8 mouse cellular contexts compared by ENCODE assay signal in the genomic region with DNA sequence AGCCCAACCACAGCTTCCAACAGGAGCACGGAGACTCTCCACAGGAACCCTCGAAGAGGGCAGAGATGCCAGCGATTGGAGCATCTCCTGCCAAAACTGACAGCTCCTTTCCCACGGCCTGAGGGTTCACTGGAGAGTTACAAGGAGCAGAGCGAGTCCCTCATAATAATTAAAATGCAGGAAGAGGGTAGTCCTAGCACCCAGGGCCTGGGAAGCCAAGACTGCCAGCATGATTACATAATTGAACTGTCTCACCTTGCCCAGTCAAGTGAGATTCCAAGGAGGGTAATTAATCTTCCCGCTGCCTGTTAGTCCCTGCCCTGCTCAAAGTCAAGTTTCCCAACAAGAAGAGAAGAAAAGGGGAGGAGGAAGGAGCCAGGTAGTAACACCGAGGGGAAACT.
A peak's percentile ranks its signal among the peaks of the same experiment; 100 is the strongest.
DNase-seq lines count a peak whose midpoint lies in the region; ATAC-seq lines count a peak whose summit lies in the region.

No protein-coding gene starts in this region.

- no peaks in the 10 kb centered on the region for H3K9me3 ChIP-seq in neural tube, embryonic 13.5 days

- peaks cover 21% of the 10 kb centered on the region for H3K4me1 ChIP-seq in neural tube, embryonic 13.5 days (replicated peaks)

- WGBS in neural tube, embryonic 13.5 days: 28% methylated on average over 7 of the region's 7 CpGs

- 0 out of 2 replicates have a peak overlapping the region, but pooled peaks have one; percentile 20 for H3K27ac ChIP-seq in neural tube, embryonic 13.5 days (replicated peaks)

- H3K4me2 ChIP-seq in neural tube, embryonic 13.5 days: no peak overlapping the region

- no peak overlapping the region for H3K4me3 ChIP-seq in neural tube, embryonic 13.5 days

- H3K27me3 ChIP-seq in neural tube, embryonic 13.5 days: no peaks in the 10 kb centered on the region

- no peak for DNase-seq in neural tube, embryonic 10.5 days (ENCODE audit: extremely low spot score, low spot score)
- DNase-seq in fat pad, adult 2 months (ENCODE audit: extremely low read depth, low read depth, low spot score): peak; percentile 76
- peak; percentile 61 for DNase-seq in kidney, postnatal 14 days
- DNase-seq in thymus, postnatal 14 days: peak; percentile 21
- no peak for DNase-seq in right cerebral cortex, postnatal 4 days
- no peak for DNase-seq in layer of hippocampus, postnatal 14 days (ENCODE audit: low spot score in 2 of 2)
- DNase-seq in retina, embryonic 14.5 days (ENCODE audit: low spot score): no peak

- H3K9ac ChIP-seq in neural tube, embryonic 13.5 days: no peak overlapping the region

- no peaks in the 10 kb centered on the region for H3K36me3 ChIP-seq in neural tube, embryonic 13.5 days

- 0 out of 2 replicates have a peak, but pooled peaks have one; percentile 10 for ATAC-seq in neural tube, embryonic 13.5 days (ENCODE audit: low read depth)

Comparison
In these comparisons a context has a peak if more than half of its experiments do, and no peak if none do; other contexts are left out.
1. DNase-seq: peak in fat pad, adult 2 months (single experiment), kidney, postnatal 14 days (single experiment) and thymus, postnatal 14 days (single experiment); none in neural tube, embryonic 10.5 days (single experiment), right cerebral cortex, postnatal 4 days (single experiment), layer of hippocampus, postnatal 14 days (0 of 2) and retina, embryonic 14.5 days (single experiment).